Mouse (Mus musculus): ENCODE data around the gene 0610040J01Rik.

GRCm38 (mm10) chr5:63949195-63949594 is 137.0 kb downstream of the 0610040J01Rik start:
- TF ChIP-seq CTCF (IDR thresholded peaks at IDR 0.05; ENCODE audit: insufficient read depth, low read length) (no peak), POLR2A (IDR thresholded peaks at IDR 0.05; ENCODE audit: borderline replicate concordance, extremely low read depth, low read depth, low read length) (no peak)
